Mouse (Mus musculus) neutrophil, adult 83 days (primary cell): ENCODE results near the gene Agbl2. TPM values are rescaled to one million over a fixed set of nuclear protein-coding genes. Genes with fewer than 3 reads are reported as not detected.

Experiments used
- total RNA-seq, 2 experiments: library from RNA; stranded (reverse); gene quantifications; one replicate each; pipeline ENCODE4 v1.2.4; 2023

Agbl2 gene
- under 1 TPM; 0.09 to 0.38 TPM for total RNA-seq

DNA sequence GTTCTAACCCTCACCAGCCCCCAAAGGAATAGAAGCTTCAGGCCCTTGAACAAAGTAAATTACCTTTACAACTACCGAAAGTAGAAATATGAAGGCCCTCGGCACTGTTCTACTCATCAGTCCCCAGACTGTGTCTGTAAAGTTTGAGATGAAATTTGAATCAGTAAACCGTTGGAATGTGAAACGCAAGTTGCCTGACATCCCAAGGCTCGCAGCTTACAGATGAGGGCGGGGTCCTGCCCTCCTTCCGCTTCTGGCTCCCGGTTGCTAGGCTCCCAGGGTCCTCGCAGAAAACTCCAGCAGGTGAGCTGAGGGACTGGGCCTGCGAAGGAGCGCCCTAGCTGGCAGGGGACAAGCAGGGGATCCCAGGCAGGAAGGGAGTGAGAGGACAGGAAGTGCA, at the start of gene Agbl2:
TSS of gene Agbl2 (plus strand) at position 270 of the 400 bp plus-strand sequence.

DNA sequence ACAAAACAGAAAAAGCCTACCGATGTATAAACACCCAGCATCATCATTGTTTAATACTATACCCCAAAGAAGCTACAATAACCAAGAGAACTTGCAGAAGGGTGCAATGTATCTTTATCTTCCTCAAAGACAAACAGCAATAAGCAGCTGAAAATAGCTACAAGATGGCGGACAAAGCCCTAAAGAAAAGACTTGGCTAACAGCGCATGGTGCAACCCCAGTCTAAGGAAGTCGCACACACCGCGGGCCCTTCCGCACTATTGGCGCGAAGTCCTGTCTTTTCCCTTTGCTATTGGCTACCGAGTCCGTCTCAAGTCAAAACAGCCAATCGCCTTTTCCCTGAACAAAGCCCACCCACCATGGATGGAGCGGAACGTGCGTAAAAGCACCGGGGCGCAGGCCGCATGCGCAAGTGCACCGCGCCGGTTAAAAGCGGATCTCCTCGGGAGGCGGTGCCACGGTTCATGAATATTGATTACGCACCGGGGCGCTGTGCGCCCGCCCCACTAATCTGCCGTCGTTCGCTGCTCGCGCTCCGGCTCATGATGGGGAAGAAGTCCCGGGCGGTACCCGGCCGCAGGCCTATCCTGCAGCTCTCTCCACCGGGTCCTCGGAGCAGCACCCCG, 37.4 kb upstream of the Agbl2 start, which contains the start of gene Fnbp4:
TSS of gene Fnbp4 (plus strand) at position 318 of the 626 bp plus-strand sequence.

DNA sequence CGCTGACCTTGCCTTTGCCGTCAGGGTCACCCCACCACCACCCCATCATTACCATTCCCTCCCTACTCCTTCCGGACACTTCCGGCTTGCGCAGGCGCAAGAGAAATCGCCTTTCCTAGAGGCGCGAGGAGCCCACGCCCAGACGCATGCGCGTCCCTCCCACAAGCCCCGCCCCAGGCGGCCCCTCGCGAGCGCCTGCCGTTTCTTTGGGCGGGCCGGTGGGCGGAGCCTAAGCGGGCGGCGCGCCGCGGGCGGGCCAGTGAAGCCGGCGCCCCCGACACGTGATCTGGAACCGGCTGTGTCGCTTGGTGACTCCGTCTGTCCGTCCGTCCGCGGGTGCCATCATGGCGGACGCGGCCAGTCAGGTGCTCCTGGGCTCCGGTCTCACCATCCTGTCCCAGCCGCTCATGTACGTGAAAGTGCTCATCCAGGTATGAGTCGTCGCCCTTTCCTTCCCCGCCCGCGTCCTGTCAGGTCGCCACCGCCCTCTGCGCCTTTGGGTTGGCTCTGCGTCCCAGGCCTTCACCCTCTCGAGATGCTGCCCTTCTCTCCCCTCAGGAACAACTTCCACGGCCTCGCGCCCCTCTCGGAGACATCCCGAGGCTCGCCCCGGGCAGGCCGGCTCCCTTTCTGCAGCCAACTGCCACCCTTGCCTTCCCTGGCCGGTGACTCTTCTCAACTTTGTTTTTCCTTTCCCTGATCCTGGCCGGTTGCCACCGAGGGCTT, 64.6 kb downstream of the Agbl2 start, which contains the start of gene Mtch2:
TSS of gene Mtch2 (plus strand) at position 201 of the 726 bp plus-strand sequence.

Other genes with a start within 250 kb of the Agbl2 start
- gene Ptprj, start 202.1 kb upstream of the Agbl2 start, total RNA-seq, result 100 to 1,000 TPM in 1 of 2 experiments, 10 to 100 TPM in 1; 98.1 to 115 TPM
- gene Nup160, start 105.5 kb upstream of the Agbl2 start, total RNA-seq, result 10 to 100 TPM; 33.0 to 34.0 TPM
- gene Fnbp4, start 37.4 kb upstream of the Agbl2 start, total RNA-seq, result 100 to 1,000 TPM; 120 to 125 TPM
- gene Mtch2, start 64.4 kb downstream of the Agbl2 start, total RNA-seq, result 10 to 100 TPM; 55.4 to 56.2 TPM
- under 1 TPM in 1 of 2 experiments, not detected in 1; 0.26 TPM for gene C1qtnf4, start 103.1 kb downstream of the Agbl2 start, total RNA-seq
- 10 to 100 TPM; 14.0 to 18.6 TPM for gene Kbtbd4, start 122.0 kb downstream of the Agbl2 start, total RNA-seq
- 10 to 100 TPM; 45.5 to 56.8 TPM for gene Ndufs3, start 122.1 kb downstream of the Agbl2 start, total RNA-seq
- gene Celf1, start 157.7 kb downstream of the Agbl2 start, total RNA-seq, result 10 to 100 TPM; 47.8 to 52.2 TPM